Mouse (Mus musculus) heart, postnatal 0 days (tissue): Measurements from ENCODE around the gene Gimap1.

Experiments
- CTCF ChIP-seq: IDR thresholded peaks from 2 replicates; pipeline ENCODE4 v1.5.1; 2016; ENCODE audit warnings: antibody characterized with exemption, control low read depth, low read depth
- EP300 ChIP-seq: IDR thresholded peaks from 2 replicates; pipeline ENCODE4 v1.6.1; 2016; ENCODE audit warnings: antibody characterized with exemption, low read depth

- TF ChIP-seq CTCF (no peak), EP300 (no peak)
Observed at GRCm38 (mm10) chr6:48702601-48703000, 36.3 kb upstream of the Gimap1 start.
